Mouse (Mus musculus): ENCODE measurements around the gene Angptl2. TPM values are rescaled to one million over a fixed set of nuclear protein-coding genes. Genes with fewer than 3 reads are reported as not detected.

Angptl2 gene
- total RNA-seq, 1 experiment = 5.1 TPM

- Histone ChIP-seq H3K4me1 (ENCODE audit: control insufficient read depth in 2 of 2, insufficient read depth in 2 of 2, low read length in 2 of 2, poor library complexity in 1 of 2) (no peaks in the 10 kb centered on the region; a peak in 1 of 4 replicates), H3K9ac (ENCODE audit: insufficient read depth, low read depth, low read length, poor library complexity, severe bottlenecking) (no peak overlapping the region), H3K9me3 (ENCODE audit: control insufficient read depth, insufficient read depth, low read depth, low read length) (no peaks in the 10 kb centered on the region), H3K27ac (ENCODE audit: insufficient read depth, low read depth, low read length, poor library complexity, severe bottlenecking) (no peak overlapping the region), H3K4me3 (ENCODE audit: insufficient read depth in 1 of 2, low read depth in 1 of 2, low read length in 2 of 2, poor library complexity in 1 of 2, severe bottlenecking in 1 of 2) (no peak overlapping the region), H3K36me3 (ENCODE audit: control insufficient read depth, insufficient read depth, low read length, poor library complexity, severe bottlenecking) (peaks cover 6% of the 10 kb centered on the region; the same call in 1 of the 2 replicates)
- DNase-seq (ENCODE audit: low read depth, low spot score) = no peak
- in situ Hi-C loops (cut with MboI; ENCODE audit: low sequenced_read_pairs in 2 of 2, unreplicated experiment in 2 of 2) = no loop called here
- TF ChIP-seq CHD2 (IDR thresholded peaks at IDR 0.05; ENCODE audit: low read depth, low read length) = no peak
- TF ChIP-seq HCFC1 (IDR thresholded peaks at IDR 0.05; ENCODE audit: borderline replicate concordance, insufficient read depth, low read length) = no peak
- no peak for TF ChIP-seq ZNF384 (IDR thresholded peaks at IDR 0.05; ENCODE audit: low read depth, low read length)
- TF ChIP-seq MAFK (IDR thresholded peaks at IDR 0.05; ENCODE audit: insufficient read depth, low read depth, low read length) = no peak
- no peak for TF ChIP-seq ZC3H11A (IDR thresholded peaks at IDR 0.05; ENCODE audit: borderline replicate concordance, low read depth, low read length)
Measured at GRCm38 (mm10) chr2:33292057-33292456, 76.2 kb downstream of the Angptl2 start.

DNA sequence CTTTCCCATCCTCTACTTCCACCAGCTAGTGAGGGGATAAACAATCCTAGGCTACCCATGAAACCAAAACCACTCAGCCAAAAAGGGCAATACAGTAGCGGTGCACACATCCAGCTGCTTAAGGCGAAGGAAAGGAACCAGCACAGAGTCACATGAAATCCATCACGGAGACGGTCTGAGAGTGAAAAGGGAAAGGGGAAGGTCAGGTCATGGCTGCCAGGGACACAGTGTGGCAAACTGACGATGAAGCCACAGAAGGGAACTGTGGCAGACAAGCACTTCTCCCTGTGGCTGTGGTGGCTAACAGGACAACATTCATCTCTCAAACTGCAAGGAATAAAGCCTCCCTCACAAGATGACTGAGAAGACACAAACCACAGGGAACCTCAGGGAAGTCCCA lies 79.2 kb downstream of the Angptl2 start:
- DNase-seq (ENCODE audit: low read depth, low spot score) = no peak
- H3K9me3 ChIP-seq (ENCODE audit: control insufficient read depth, insufficient read depth, low read depth, low read length) = no peaks in the 10 kb centered on the region
- no peaks in the 10 kb centered on the region for H3K4me1 ChIP-seq (ENCODE audit: control insufficient read depth in 2 of 2, insufficient read depth in 2 of 2, low read length in 2 of 2, poor library complexity in 1 of 2)
- TF ChIP-seq HCFC1 (IDR thresholded peaks at IDR 0.05; ENCODE audit: borderline replicate concordance, insufficient read depth, low read length) (no peak), ZC3H11A (IDR thresholded peaks at IDR 0.05; ENCODE audit: borderline replicate concordance, low read depth, low read length) (no peak)
- H3K27ac ChIP-seq (ENCODE audit: insufficient read depth, low read depth, low read length, poor library complexity, severe bottlenecking) = no peak overlapping the region
- no peak overlapping the region for H3K9ac ChIP-seq (ENCODE audit: insufficient read depth, low read depth, low read length, poor library complexity, severe bottlenecking)
- in situ Hi-C loops (cut with MboI; ENCODE audit: low sequenced_read_pairs in 2 of 2, unreplicated experiment in 2 of 2) = no loop called here
- H3K4me3 ChIP-seq (ENCODE audit: insufficient read depth in 1 of 2, low read depth in 1 of 2, low read length in 2 of 2, poor library complexity in 1 of 2, severe bottlenecking in 1 of 2) = no peak overlapping the region
- H3K36me3 ChIP-seq (ENCODE audit: control insufficient read depth, insufficient read depth, low read length, poor library complexity, severe bottlenecking) = peaks cover 6% of the 10 kb centered on the region; the same call in 1 of the 2 replicates

Other genes starting within 250 kb of the Angptl2 start
- 25.7 and 77.9 TPM in 2 replicates for gene Slc2a8, start 234.0 kb upstream of the Angptl2 start, total RNA-seq (2012; rRNA removed)
- 8.5 and 17.7 TPM in 2 replicates for gene Garnl3, start 84.4 kb upstream of the Angptl2 start, total RNA-seq (2012; rRNA removed)
- 5.4 and 9.2 TPM in 2 replicates for gene Ralgps1, start 155.4 kb downstream of the Angptl2 start, total RNA-seq (2012; rRNA removed)
- gene Zbtb34, start 215.3 kb downstream of the Angptl2 start, total RNA-seq (2012; rRNA removed) = 13.4 and 16.5 TPM in 2 replicates

Data from ES-E14 (cell line).